Mouse (Mus musculus) liver, embryonic 12.5 days (tissue): ENCODE data around the gene Cd99l2. TPM values are rescaled to one million over a fixed set of nuclear protein-coding genes. Genes with fewer than 3 reads are reported as not detected.

Source experiments
- ATAC-seq: fragments of 200-750 bp; cut with Nextera tagmentation; 2 replicates; pipeline ENCODE4 v1.8.0; 2017; ENCODE audit warnings: moderate number of reproducible peaks, mild to moderate bottlenecking, moderate library complexity
- H3K27ac ChIP-seq: fragments of 300-500 bp; sonication (generic); 2 replicates; pipeline ENCODE4 v1.5.1; 2016; ENCODE audit warnings: mild to moderate bottlenecking
- H3K27me3 ChIP-seq: fragments of 300-500 bp; sonication (generic); replicated peaks from 2 replicates; pipeline ENCODE4 v1.6.1; 2016; ENCODE audit warnings: mild to moderate bottlenecking, moderate library complexity
- H3K36me3 ChIP-seq: fragments of 300-500 bp; sonication (generic); 2 replicates; pipeline ENCODE4 v1.6.1; 2016; ENCODE audit warnings: mild to moderate bottlenecking, moderate library complexity
- H3K4me1 ChIP-seq: fragments of 300-500 bp; sonication (generic); 2 replicates; pipeline ENCODE4 v1.6.1; 2016
- H3K4me2 ChIP-seq: fragments of 300-500 bp; sonication (generic); 2 replicates; pipeline ENCODE4 v1.6.1; 2016; ENCODE audit warnings: mild to moderate bottlenecking, moderate library complexity
- H3K4me3 ChIP-seq: fragments of 300-500 bp; sonication (generic); 2 replicates; pipeline ENCODE4 v1.5.1; 2016; ENCODE audit warnings: mild to moderate bottlenecking, moderate library complexity
- H3K9ac ChIP-seq: fragments of 300-500 bp; sonication (generic); 2 replicates; pipeline ENCODE4 v1.6.1; 2016; ENCODE audit warnings: mild to moderate bottlenecking, moderate library complexity
- H3K9me3 ChIP-seq: fragments of 300-500 bp; sonication (generic); replicated peaks from 2 replicates; pipeline ENCODE4 v1.6.1; 2016; ENCODE audit warnings: mild to moderate bottlenecking, moderate library complexity
- WGBS: fragments of 180-500 bp; shearing (Covaris S2); methylation state at CpG from one replicate; pipeline ENCODE4 v1.1.7; 2016; ENCODE audit not compliant: insufficient replicate concordance; 5-methylcytosine and 5-hydroxymethylcytosine counted together
- microRNA-seq: library from miRNA; unstranded; fragments of <30 nt; microRNA quantifications from one replicate; pipeline ENCODE4, GENCODE M21; 2017
- polyA plus RNA-seq: library from polyadenylated mRNA; unstranded; fragments of >200 nt; fragmentation: Nextera tagmentation; extraction: Ambion mirVana; gene quantifications from 2 replicates; pipeline ENCODE4 v1.2.1, GENCODE M21; 2016

Gene Cd99l2
- polyA plus RNA-seq, 1 experiment from 2014 or later = 13.8 TPM

DNA sequence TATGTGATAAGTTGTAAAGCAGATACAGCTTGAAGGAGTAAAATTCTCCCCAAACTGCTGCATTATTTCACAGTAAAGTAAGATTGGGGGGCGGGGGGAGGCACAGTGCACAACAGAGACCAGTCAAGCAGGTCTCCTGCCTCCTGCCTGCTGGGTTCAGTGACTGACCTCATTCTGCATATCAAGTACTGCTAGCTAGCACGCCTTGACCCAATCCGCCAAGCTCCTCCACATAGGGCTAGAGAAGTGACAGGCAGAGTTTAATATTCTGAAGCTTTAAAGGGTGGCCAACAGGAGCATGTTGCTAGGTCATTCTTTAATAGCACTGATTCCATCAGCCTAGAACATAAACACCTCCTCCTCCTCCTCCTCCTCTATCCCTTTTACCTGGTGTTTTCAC, 79.9 kb downstream of the Cd99l2 start:
- Histone ChIP-seq H3K4me2 (no peak overlapping the region), H3K9me3 (no peaks in the 10 kb centered on the region), H3K27ac (no peak overlapping the region), H3K4me1 (no peaks in the 10 kb centered on the region), H3K36me3 (peaks cover 9% of the 10 kb centered on the region; the same call in 1 of the 2 replicates), H3K9ac (no peak overlapping the region), H3K4me3 (no peak overlapping the region), H3K27me3 (no peaks in the 10 kb centered on the region)
- WGBS = 71% methylated on average over 3 of the region's 3 CpGs
- ATAC-seq = no peak

GRCm38 (mm10) chrX:71408386-71408785, 84.3 kb downstream of the Cd99l2 start:
- Histone ChIP-seq H3K4me3 (no peak overlapping the region), H3K4me1 (no peaks in the 10 kb centered on the region), H3K4me2 (no peak overlapping the region), H3K27me3 (0 out of 2 replicates have a peak, but pooled peaks cover 5% of the 10 kb centered on the region), H3K9me3 (no peaks in the 10 kb centered on the region), H3K9ac (no peak overlapping the region), H3K27ac (no peak overlapping the region), H3K36me3 (no peaks in the 10 kb centered on the region)
- no peak for ATAC-seq
- 74% methylated on average over 1 of the region's 1 CpGs for WGBS

DNA sequence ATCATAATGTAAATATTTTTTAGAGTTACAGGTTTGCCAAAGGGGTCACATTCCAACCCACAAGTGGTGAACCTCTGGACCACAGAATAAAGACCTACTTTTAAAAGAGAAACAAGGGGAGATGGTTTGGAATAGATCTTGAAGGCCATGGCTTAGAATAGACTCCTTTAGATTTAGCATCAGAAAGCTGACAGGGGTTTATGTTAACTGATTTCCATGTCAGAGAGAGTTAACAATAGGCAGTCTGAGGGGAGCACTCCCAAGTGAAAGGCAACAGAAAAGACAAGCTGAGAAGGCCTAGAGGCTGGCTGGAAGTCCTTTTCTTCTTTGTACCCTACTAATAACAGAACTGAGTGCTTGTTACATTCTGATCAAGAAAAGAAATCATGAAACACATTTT, 86.4 kb downstream of the Cd99l2 start:
- no peaks in the 10 kb centered on the region for H3K4me1 ChIP-seq
- 0 out of 2 replicates have a peak, but pooled peaks cover 5% of the 10 kb centered on the region for H3K27me3 ChIP-seq
- H3K27ac ChIP-seq = no peak overlapping the region
- no peak overlapping the region for H3K9ac ChIP-seq
- peaks cover 4% of the 10 kb centered on the region; the same call in 1 of the 2 replicates for H3K36me3 ChIP-seq
- no peak overlapping the region for H3K4me3 ChIP-seq
- H3K4me2 ChIP-seq = no peak overlapping the region
- H3K9me3 ChIP-seq = no peaks in the 10 kb centered on the region
- no peak for ATAC-seq

DNA sequence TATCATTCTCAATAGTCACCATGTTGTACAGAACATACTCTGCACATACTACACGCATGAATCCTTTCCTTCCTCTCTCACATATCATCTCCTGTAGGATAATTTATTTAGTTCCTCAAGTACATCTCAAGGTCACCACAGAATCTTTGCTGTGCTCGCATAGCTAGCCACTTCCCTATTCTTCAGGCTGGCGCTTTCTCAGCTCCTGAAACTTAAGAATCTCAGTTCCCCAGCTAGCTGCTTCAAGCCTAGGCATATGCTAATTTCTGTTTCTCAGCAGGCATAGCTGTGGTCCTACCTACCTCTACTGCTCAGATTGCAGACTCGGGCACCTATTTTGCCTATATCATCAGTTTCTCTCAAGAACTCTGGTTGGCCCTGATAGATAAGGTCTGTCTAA, 96.3 kb downstream of the Cd99l2 start:
- ATAC-seq = no peak
- 67% methylated on average over 4 of the region's 4 CpGs for WGBS

DNA sequence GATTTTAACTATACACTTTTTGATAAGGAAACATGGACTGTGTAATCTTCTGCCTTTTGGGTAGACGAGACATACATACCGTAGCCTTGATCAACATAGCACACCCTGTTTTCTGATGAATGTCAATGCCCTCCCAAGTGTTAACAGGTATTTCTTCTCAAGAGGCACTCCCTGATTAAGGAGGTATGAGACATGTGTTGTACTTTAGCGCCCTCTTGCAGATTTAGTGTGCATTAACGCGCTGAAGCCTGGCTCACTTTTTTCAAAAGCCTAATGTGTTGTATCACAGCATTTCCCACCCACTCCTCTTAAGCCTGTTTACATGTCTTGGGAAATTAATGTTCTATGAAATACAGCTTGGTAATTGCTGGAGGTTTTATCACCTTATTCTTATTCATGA, 111.1 kb downstream of the Cd99l2 start:
- no peaks in the 10 kb centered on the region for H3K4me1 ChIP-seq
- no peak overlapping the region for H3K4me2 ChIP-seq
- no peak overlapping the region for H3K9ac ChIP-seq
- no peaks in the 10 kb centered on the region for H3K9me3 ChIP-seq
- H3K36me3 ChIP-seq = peaks cover 2% of the 10 kb centered on the region; the same call in 1 of the 2 replicates
- no peaks in the 10 kb centered on the region for H3K27me3 ChIP-seq
- ATAC-seq = no peak
- H3K27ac ChIP-seq = no peak overlapping the region
- whole genome bisulfite sequencing = 41% methylated on average over 5 of the region's 5 CpGs
- no peak overlapping the region for H3K4me3 ChIP-seq

More for the DNA sequence above, 96.3 kb downstream of the Cd99l2 start:
- H3K4me1 ChIP-seq = no peaks in the 10 kb centered on the region
- H3K9ac ChIP-seq = no peak overlapping the region
- no peak overlapping the region for H3K4me2 ChIP-seq
- no peaks in the 10 kb centered on the region for H3K27me3 ChIP-seq
- no peak overlapping the region for H3K27ac ChIP-seq
- H3K4me3 ChIP-seq = no peak overlapping the region
- no peaks in the 10 kb centered on the region for H3K9me3 ChIP-seq
- H3K36me3 ChIP-seq = no peaks in the 10 kb centered on the region

- H3K9me3 ChIP-seq = no peaks in the 10 kb centered on the region
- no peaks in the 10 kb centered on the region for H3K27me3 ChIP-seq
- no peak overlapping the region for H3K9ac ChIP-seq
- no peak overlapping the region for H3K27ac ChIP-seq
- H3K4me1 ChIP-seq = no peaks in the 10 kb centered on the region
- H3K4me2 ChIP-seq = no peak overlapping the region
- 82% methylated on average over 2 of the region's 2 CpGs for WGBS
- no peak overlapping the region for H3K4me3 ChIP-seq
- H3K36me3 ChIP-seq = peaks cover 2% of the 10 kb centered on the region; the same call in 1 of the 2 replicates
- ATAC-seq = no peak
Measured at GRCm38 (mm10) chrX:71378435-71378834, 114.2 kb downstream of the Cd99l2 start.

DNA sequence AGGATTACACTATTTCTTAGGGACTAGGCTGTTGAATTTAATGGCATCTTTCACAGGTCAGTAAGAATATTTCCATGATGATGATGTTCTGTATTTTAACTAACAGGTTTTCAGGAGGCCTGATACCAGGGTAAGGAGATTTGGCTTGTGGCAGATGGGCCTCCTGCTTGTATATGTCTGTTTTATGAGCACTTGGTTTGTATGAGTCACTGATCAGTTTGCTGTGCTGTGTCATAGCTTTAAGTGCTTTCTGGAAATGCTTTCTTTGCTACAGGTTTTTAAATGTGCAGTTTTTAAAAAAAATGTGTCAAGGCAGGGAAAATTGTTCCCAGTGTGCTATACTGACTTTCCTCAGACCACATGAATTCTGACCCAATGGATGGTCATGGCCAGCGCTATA, 115.9 kb downstream of the Cd99l2 start:
- H3K27ac ChIP-seq = no peak overlapping the region
- H3K4me3 ChIP-seq = no peak overlapping the region
- H3K9me3 ChIP-seq = no peaks in the 10 kb centered on the region
- ATAC-seq = no peak
- H3K27me3 ChIP-seq = no peaks in the 10 kb centered on the region
- WGBS = 83% methylated on average over 1 of the region's 1 CpGs
- H3K9ac ChIP-seq = no peak overlapping the region
- H3K36me3 ChIP-seq = peaks cover 2% of the 10 kb centered on the region; the same call in 1 of the 2 replicates
- no peak overlapping the region for H3K4me2 ChIP-seq
- no peaks in the 10 kb centered on the region for H3K4me1 ChIP-seq

Small RNAs within 50 kb of the gene (microRNA-seq; reads per million reads assigned to microRNA genes)
- not detected for gene Gm23945

Other genes starting within 250 kb of the Cd99l2 start
- 8.4 and 9.7 TPM in 2 replicates for gene Mtmr1, start 128.1 kb downstream of the Cd99l2 start, polyA plus RNA-seq
- 321 and 340 TPM in 2 replicates for gene Hmgb3, start 63.1 kb upstream of the Cd99l2 start, polyA plus RNA-seq
- 0.06 and 0.11 TPM in 2 replicates for gene Gpr50, start 170.8 kb upstream of the Cd99l2 start, polyA plus RNA-seq